Mouse (Mus musculus): ENCODE measurements at regions not wholly inside any gene's neighbourhood (a gene's known extent, or its start where the extent isn't known, plus 50 kb on each side); places are given as distances from the start of the nearest gene placed in this dataset.

DNA sequence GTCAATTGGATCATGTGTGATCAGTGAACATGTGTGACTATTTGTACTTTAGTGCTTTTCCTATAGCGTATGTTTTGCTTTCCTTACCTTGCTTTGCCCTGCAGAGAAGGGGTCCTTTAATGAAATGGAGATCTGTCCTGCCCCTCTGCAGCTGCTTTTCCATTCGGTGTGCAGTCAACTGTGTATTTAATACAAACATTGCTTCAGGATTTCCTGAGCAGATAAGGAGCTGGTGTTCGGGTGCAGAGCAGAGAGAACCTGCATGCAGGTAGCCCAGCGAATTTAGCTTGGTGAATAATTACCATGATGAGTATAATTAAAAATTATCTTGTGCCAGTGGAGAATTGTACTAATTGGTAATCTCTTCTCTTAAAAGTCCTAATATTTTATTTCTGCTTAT lies 249.4 kb downstream of the Olfr1505 start:
- Histone ChIP-seq H3K4me2 (ENCODE audit: low read length) (no peak overlapping the region), H3K36me3 (ENCODE audit: control insufficient read depth, insufficient read depth, low read length) (no peaks in the 10 kb centered on the region), H3K9me3 (replicated peaks; ENCODE audit: control insufficient read depth, low read length) (no peaks in the 10 kb centered on the region), H3K9ac (ENCODE audit: low read length) (no peak overlapping the region), H3K27ac (ENCODE audit: low read depth, low read length) (no peak overlapping the region), H3K27me3 (replicated peaks; ENCODE audit: control insufficient read depth, insufficient read depth, low read length) (no peaks in the 10 kb centered on the region), H3K4me1 (ENCODE audit: control insufficient read depth, insufficient read depth, low read length) (0 out of 2 replicates have a peak, but pooled peaks cover 2% of the 10 kb centered on the region), H3K4me3 (ENCODE audit: low read depth, low read length) (no peak overlapping the region)
- ATAC-seq = no peak
- no peak for DNase-seq (ENCODE audit: low spot score)
- WGBS = 34% methylated on average over 4 of the region's 4 CpGs

DNA sequence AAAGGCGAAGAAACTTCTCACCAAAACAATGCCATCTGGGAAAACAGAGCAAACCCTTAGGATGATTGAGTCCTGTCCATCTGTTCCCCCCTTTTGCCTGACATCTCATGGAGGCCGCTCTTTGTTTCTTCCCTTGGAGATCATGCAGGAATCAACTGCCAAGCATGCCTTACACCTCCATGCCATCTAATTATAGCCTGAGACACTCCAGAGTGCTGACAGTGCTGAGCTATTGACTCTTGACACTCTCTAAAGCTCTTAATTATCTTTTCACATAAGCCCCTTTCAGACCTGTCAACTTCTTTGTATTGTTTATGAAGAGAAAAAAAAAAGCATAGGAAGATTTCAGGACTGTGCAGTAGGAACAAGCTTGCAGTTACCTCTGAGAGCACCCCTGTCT lies 252.4 kb downstream of the Olfr1505 start:
- Histone ChIP-seq H3K4me2 (ENCODE audit: low read length) (no peak overlapping the region), H3K4me1 (ENCODE audit: control insufficient read depth, insufficient read depth, low read length) (0 out of 2 replicates have a peak, but pooled peaks cover 2% of the 10 kb centered on the region), H3K27ac (ENCODE audit: low read depth, low read length) (no peak overlapping the region), H3K9ac (ENCODE audit: low read length) (no peak overlapping the region), H3K4me3 (ENCODE audit: low read depth, low read length) (no peak overlapping the region), H3K9me3 (replicated peaks; ENCODE audit: control insufficient read depth, low read length) (no peaks in the 10 kb centered on the region), H3K27me3 (replicated peaks; ENCODE audit: control insufficient read depth, insufficient read depth, low read length) (no peaks in the 10 kb centered on the region), H3K36me3 (ENCODE audit: control insufficient read depth, insufficient read depth, low read length) (no peaks in the 10 kb centered on the region)
- 16% methylated on average over 2 of the region's 2 CpGs for WGBS
- peak; percentile 66 for ATAC-seq
- DNase-seq (ENCODE audit: low spot score) = peak; percentile 72

DNA sequence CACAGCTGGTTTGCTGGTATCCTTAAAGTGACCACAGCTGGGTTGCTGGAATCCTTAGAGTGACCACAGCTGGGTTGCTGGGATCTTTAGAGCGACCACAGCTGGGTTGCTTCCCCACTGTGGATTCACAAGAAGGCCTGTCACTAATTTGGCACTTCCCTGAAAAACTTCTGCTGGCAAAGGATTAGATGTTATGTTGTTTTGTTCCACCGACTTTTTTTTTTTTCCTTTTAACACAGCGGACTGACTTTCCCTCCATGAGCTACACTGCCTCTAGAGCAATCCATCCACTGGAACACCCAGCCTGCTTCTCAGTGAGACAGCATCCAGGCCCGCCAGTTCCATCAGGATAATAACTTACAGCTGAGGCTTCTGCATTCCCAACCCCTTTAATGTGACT lies 266.9 kb downstream of the Olfr1505 start:
- no peak overlapping the region for H3K27ac ChIP-seq (ENCODE audit: low read depth, low read length)
- no peak overlapping the region for H3K9ac ChIP-seq (ENCODE audit: low read length)
- DNase-seq (ENCODE audit: low spot score) = no peak
- WGBS = 16% methylated on average over 4 of the region's 4 CpGs
- no peak overlapping the region for H3K4me2 ChIP-seq (ENCODE audit: low read length)
- H3K9me3 ChIP-seq (replicated peaks; ENCODE audit: control insufficient read depth, low read length) = no peaks in the 10 kb centered on the region
- ATAC-seq = no peak
- H3K27me3 ChIP-seq (replicated peaks; ENCODE audit: control insufficient read depth, insufficient read depth, low read length) = no peaks in the 10 kb centered on the region
- H3K36me3 ChIP-seq (ENCODE audit: control insufficient read depth, insufficient read depth, low read length) = no peaks in the 10 kb centered on the region
- H3K4me1 ChIP-seq (ENCODE audit: control insufficient read depth, insufficient read depth, low read length) = no peaks in the 10 kb centered on the region
- no peak overlapping the region for H3K4me3 ChIP-seq (ENCODE audit: low read depth, low read length)

- DNase-seq (ENCODE audit: low spot score) (no peak), ATAC-seq (no peak)
- H3K9me3 ChIP-seq (replicated peaks; ENCODE audit: control insufficient read depth, low read length) = no peaks in the 10 kb centered on the region
- no peak overlapping the region for H3K4me2 ChIP-seq (ENCODE audit: low read length)
- no peaks in the 10 kb centered on the region for H3K27me3 ChIP-seq (replicated peaks; ENCODE audit: control insufficient read depth, insufficient read depth, low read length)
- no peak overlapping the region for H3K4me3 ChIP-seq (ENCODE audit: low read depth, low read length)
- H3K4me1 ChIP-seq (ENCODE audit: control insufficient read depth, insufficient read depth, low read length) = no peaks in the 10 kb centered on the region
- WGBS = 39% methylated on average over 3 of the region's 3 CpGs
- no peaks in the 10 kb centered on the region for H3K36me3 ChIP-seq (ENCODE audit: control insufficient read depth, insufficient read depth, low read length)
- H3K9ac ChIP-seq (ENCODE audit: low read length) = no peak overlapping the region
- no peak overlapping the region for H3K27ac ChIP-seq (ENCODE audit: low read depth, low read length)
Observed at GRCm38 (mm10) chr19:14180956-14181355, 267.6 kb downstream of the Olfr1505 start.

DNA sequence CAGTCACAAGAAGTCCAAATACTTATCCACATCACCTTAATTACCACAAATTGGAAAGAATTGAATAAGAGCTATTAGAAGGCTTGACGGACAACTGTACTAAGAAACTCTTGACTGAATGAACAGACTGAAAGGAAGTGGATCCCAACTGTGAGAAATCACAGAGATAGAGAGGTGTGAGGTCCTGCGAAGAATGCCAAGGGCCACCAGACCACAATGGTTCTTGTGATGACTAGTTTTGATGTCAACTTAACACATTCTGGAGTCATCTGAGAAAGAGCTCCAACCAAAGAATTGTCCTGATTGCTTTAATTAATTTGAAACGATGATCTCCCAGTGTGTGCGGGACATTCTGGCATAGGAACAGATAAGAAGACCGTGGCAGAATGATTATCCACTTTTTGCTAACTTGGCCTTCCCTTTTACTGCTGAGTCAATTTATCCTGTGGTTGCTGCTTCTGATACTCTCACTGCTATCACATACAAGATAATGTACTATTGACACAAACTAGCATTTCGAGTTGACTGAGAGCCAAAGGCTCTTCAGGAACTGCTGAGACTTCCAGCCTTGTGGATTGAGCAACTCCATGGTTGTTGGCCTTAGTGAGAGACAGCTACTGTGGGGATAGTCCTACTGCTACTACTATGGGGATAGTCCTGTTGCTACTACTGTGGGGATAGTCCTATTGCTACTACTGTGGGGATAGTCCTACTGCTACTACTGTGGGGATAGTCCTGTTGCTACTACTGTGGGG lies 268.5 kb downstream of the Olfr1505 start:
- 48% methylated on average over 6 of the region's 6 CpGs for WGBS
- Histone ChIP-seq H3K4me3 (ENCODE audit: low read depth, low read length) (no peak overlapping the region), H3K27me3 (replicated peaks; ENCODE audit: control insufficient read depth, insufficient read depth, low read length) (no peaks in the 10 kb centered on the region), H3K4me2 (ENCODE audit: low read length) (no peak overlapping the region), H3K27ac (ENCODE audit: low read depth, low read length) (no peak overlapping the region), H3K36me3 (ENCODE audit: control insufficient read depth, insufficient read depth, low read length) (no peaks in the 10 kb centered on the region), H3K4me1 (ENCODE audit: control insufficient read depth, insufficient read depth, low read length) (no peaks in the 10 kb centered on the region), H3K9me3 (replicated peaks; ENCODE audit: control insufficient read depth, low read length) (no peaks in the 10 kb centered on the region), H3K9ac (ENCODE audit: low read length) (no peak overlapping the region)
- no peak for ATAC-seq
- no peak for DNase-seq (ENCODE audit: low spot score)

GRCm38 (mm10) chr19:14191820-14192219 lies 278.5 kb downstream of the Olfr1505 start:
- Histone ChIP-seq H3K4me1 (ENCODE audit: control insufficient read depth, insufficient read depth, low read length) (no peaks in the 10 kb centered on the region), H3K4me2 (ENCODE audit: low read length) (no peak overlapping the region), H3K36me3 (ENCODE audit: control insufficient read depth, insufficient read depth, low read length) (no peaks in the 10 kb centered on the region), H3K9me3 (replicated peaks; ENCODE audit: control insufficient read depth, low read length) (no peaks in the 10 kb centered on the region), H3K27me3 (replicated peaks; ENCODE audit: control insufficient read depth, insufficient read depth, low read length) (no peaks in the 10 kb centered on the region), H3K4me3 (ENCODE audit: low read depth, low read length) (no peak overlapping the region), H3K9ac (ENCODE audit: low read length) (no peak overlapping the region), H3K27ac (ENCODE audit: low read depth, low read length) (no peak overlapping the region)
- peak; percentile 57; the same call in 1 of the 2 replicates for ATAC-seq
- peak; percentile 31 for DNase-seq (ENCODE audit: low spot score)
- WGBS = 86% methylated on average over 3 of the region's 3 CpGs

DNA sequence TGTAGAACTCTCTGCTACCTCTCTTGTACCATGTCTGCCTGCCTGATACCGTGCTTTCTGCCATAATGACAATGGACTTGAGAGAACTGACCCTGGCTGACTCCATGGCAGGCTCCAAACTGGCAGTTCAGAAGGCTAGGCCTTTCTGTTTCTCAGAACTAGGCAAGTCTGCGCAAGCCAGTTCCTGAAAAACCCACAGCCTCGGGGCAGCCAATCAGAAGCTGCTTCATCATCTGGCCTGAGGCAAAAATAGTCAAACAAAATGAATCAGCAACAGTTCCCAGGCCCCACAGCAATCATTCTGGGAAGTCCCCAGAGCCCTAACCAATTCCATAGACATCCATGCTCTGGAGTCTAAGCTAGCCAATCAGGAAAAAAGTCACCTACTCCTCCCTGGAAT lies 284.5 kb downstream of the Olfr1505 start:
- H3K36me3 ChIP-seq (ENCODE audit: control insufficient read depth, insufficient read depth, low read length) = no peaks in the 10 kb centered on the region
- H3K9ac ChIP-seq (ENCODE audit: low read length) = no peak overlapping the region
- no peak for DNase-seq (ENCODE audit: low spot score)
- no peaks in the 10 kb centered on the region for H3K27me3 ChIP-seq (replicated peaks; ENCODE audit: control insufficient read depth, insufficient read depth, low read length)
- H3K4me2 ChIP-seq (ENCODE audit: low read length) = no peak overlapping the region
- H3K9me3 ChIP-seq (replicated peaks; ENCODE audit: control insufficient read depth, low read length) = no peaks in the 10 kb centered on the region
- no peak for ATAC-seq
- H3K4me1 ChIP-seq (ENCODE audit: control insufficient read depth, insufficient read depth, low read length) = no peaks in the 10 kb centered on the region
- no peak overlapping the region for H3K27ac ChIP-seq (ENCODE audit: low read depth, low read length)
- H3K4me3 ChIP-seq (ENCODE audit: low read depth, low read length) = no peak overlapping the region
- 90% methylated on average over 3 of the region's 3 CpGs for WGBS

- Histone ChIP-seq H3K4me1 (ENCODE audit: control insufficient read depth, insufficient read depth, low read length) (no peaks in the 10 kb centered on the region), H3K4me3 (ENCODE audit: low read depth, low read length) (no peak overlapping the region), H3K9me3 (replicated peaks; ENCODE audit: control insufficient read depth, low read length) (no peaks in the 10 kb centered on the region), H3K9ac (ENCODE audit: low read length) (no peak overlapping the region), H3K36me3 (ENCODE audit: control insufficient read depth, insufficient read depth, low read length) (no peaks in the 10 kb centered on the region), H3K4me2 (ENCODE audit: low read length) (no peak overlapping the region), H3K27ac (ENCODE audit: low read depth, low read length) (no peak overlapping the region), H3K27me3 (replicated peaks; ENCODE audit: control insufficient read depth, insufficient read depth, low read length) (no peaks in the 10 kb centered on the region)
- 82% methylated on average over 4 of the region's 4 CpGs for WGBS
- no peak for DNase-seq (ENCODE audit: low spot score)
- no peak for ATAC-seq
Observed at GRCm38 (mm10) chr19:14220507-14220909, 307.2 kb downstream of the Olfr1505 start.

GRCm38 (mm10) chr19:14225061-14225696 lies 311.8 kb downstream of the Olfr1505 start:
- H3K36me3 ChIP-seq (ENCODE audit: control insufficient read depth, insufficient read depth, low read length) = no peaks in the 10 kb centered on the region
- ATAC-seq (peak; percentile 68; the same call in 1 of the 2 replicates), DNase-seq (ENCODE audit: low spot score) (peak; percentile 40)
- H3K9me3 ChIP-seq (replicated peaks; ENCODE audit: control insufficient read depth, low read length) = no peaks in the 10 kb centered on the region
- H3K9ac ChIP-seq (ENCODE audit: low read length) = no peak overlapping the region
- no peak overlapping the region for H3K27ac ChIP-seq (ENCODE audit: low read depth, low read length)
- no peaks in the 10 kb centered on the region for H3K27me3 ChIP-seq (replicated peaks; ENCODE audit: control insufficient read depth, insufficient read depth, low read length)
- no peak overlapping the region for H3K4me2 ChIP-seq (ENCODE audit: low read length)
- H3K4me1 ChIP-seq (ENCODE audit: control insufficient read depth, insufficient read depth, low read length) = no peaks in the 10 kb centered on the region
- H3K4me3 ChIP-seq (ENCODE audit: low read depth, low read length) = no peak overlapping the region
- 51% methylated on average over 6 of the region's 6 CpGs for WGBS

Measured in forebrain, embryonic 14.5 days (tissue).